Mouse (Mus musculus): ENCODE results near the gene Hepacam. TPM values are rescaled to one million over a fixed set of nuclear protein-coding genes. Genes with fewer than 3 reads are reported as not detected.
A peak's percentile ranks its signal among the peaks of the same experiment; 100 is the strongest.

The Hepacam gene
- total RNA-seq, 2 experiments from 2014 or later, result 0.70 TPM; not detected in 1

GRCm38 (mm10) chr9:37430582-37430981 is 63.4 kb downstream of the Hepacam start:
- peak; percentile 84 for ATAC-seq (replicated peaks; ENCODE audit: low FRiP score, low TSS enrichment, poor library complexity, severe bottlenecking)

GRCm38 (mm10) chr9:37432026-37432666 is 65.0 kb downstream of the Hepacam start:
- peak; percentile 65 for ATAC-seq (replicated peaks; ENCODE audit: low FRiP score, low TSS enrichment, poor library complexity, severe bottlenecking)

GRCm38 (mm10) chr9:37432720-37433421 is 65.7 kb downstream of the Hepacam start, which contains the start of gene Robo3:
TSS of gene Robo3 (minus strand) at chr9:37433246.
- no peak for ATAC-seq (replicated peaks; ENCODE audit: low FRiP score, low TSS enrichment, poor library complexity, severe bottlenecking)

GRCm38 (mm10) chr9:37433823-37434560 is 66.8 kb downstream of the Hepacam start:
- no peak; the same call in 1 of the 2 replicates for ATAC-seq (replicated peaks; ENCODE audit: low FRiP score, low TSS enrichment, poor library complexity, severe bottlenecking)

- no peak for ATAC-seq (replicated peaks; ENCODE audit: low FRiP score, low TSS enrichment, poor library complexity, severe bottlenecking)
Observed at GRCm38 (mm10) chr9:37434932-37435331, 67.8 kb downstream of the Hepacam start.

- no peak for ATAC-seq (replicated peaks; ENCODE audit: low FRiP score, low TSS enrichment, poor library complexity, severe bottlenecking)
Observed at GRCm38 (mm10) chr9:37435616-37436015, 68.5 kb downstream of the Hepacam start.

Other genes with a start within 250 kb of the Hepacam start
- not detected in 2 replicates for gene Pknox2, start 219.9 kb upstream of the Hepacam start, total RNA-seq (2014; fragmentation: Nextera tagmentation)
- gene Pknox2, start 219.9 kb upstream of the Hepacam start, total RNA-seq (2017), result not detected in 2 replicates
- gene Tmem218, start 159.1 kb upstream of the Hepacam start, total RNA-seq (2014; fragmentation: Nextera tagmentation), result 3.4 and 4.7 TPM in 2 replicates
- gene Tmem218, start 159.1 kb upstream of the Hepacam start, total RNA-seq (2017), result 2.8 and 3.3 TPM in 2 replicates
- 1.3 TPM in 1 of 2 replicates, not detected in the other for gene Slc37a2, start 111.6 kb upstream of the Hepacam start, total RNA-seq (2014; fragmentation: Nextera tagmentation)
- gene Slc37a2, start 111.6 kb upstream of the Hepacam start, total RNA-seq (2017), result 0.11 and 0.23 TPM in 2 replicates
- 22.3 and 24.5 TPM in 2 replicates for gene Ccdc15, start 18.9 kb upstream of the Hepacam start, total RNA-seq (2014; fragmentation: Nextera tagmentation)
- 12.8 and 23.2 TPM in 2 replicates for gene Ccdc15, start 18.9 kb upstream of the Hepacam start, total RNA-seq (2017)
- 0.33 TPM in 1 of 2 replicates, not detected in the other for gene Robo4, start 34.5 kb downstream of the Hepacam start, total RNA-seq (2014; fragmentation: Nextera tagmentation)
- gene Robo4, start 34.5 kb downstream of the Hepacam start, total RNA-seq (2017), result 0.61 TPM in 1 of 2 replicates, not detected in the other
- 3.6 and 4.1 TPM in 2 replicates for gene Robo3, start 65.9 kb downstream of the Hepacam start, total RNA-seq (2014; fragmentation: Nextera tagmentation)
- gene Robo3, start 65.9 kb downstream of the Hepacam start, total RNA-seq (2017), result 1.1 and 1.3 TPM in 2 replicates
- gene Msantd2, start 122.0 kb downstream of the Hepacam start, total RNA-seq (2014; fragmentation: Nextera tagmentation), result 15.0 and 36.3 TPM in 2 replicates
- 17.1 and 21.6 TPM in 2 replicates for gene Msantd2, start 122.0 kb downstream of the Hepacam start, total RNA-seq (2017)
- 0.45 TPM in 1 of 2 replicates, not detected in the other for gene Esam, start 160.7 kb downstream of the Hepacam start, total RNA-seq (2014; fragmentation: Nextera tagmentation)
- 2.1 and 4.5 TPM in 2 replicates for gene Esam, start 160.7 kb downstream of the Hepacam start, total RNA-seq (2017)
- not detected in 2 replicates for gene Vsig2, start 171.9 kb downstream of the Hepacam start, total RNA-seq (2014; fragmentation: Nextera tagmentation)
- gene Vsig2, start 171.9 kb downstream of the Hepacam start, total RNA-seq (2017), result not detected in 2 replicates
- 16.8 and 21.8 TPM in 2 replicates for gene Nrgn, start 185.6 kb downstream of the Hepacam start, total RNA-seq (2014; fragmentation: Nextera tagmentation)
- gene Nrgn, start 185.6 kb downstream of the Hepacam start, total RNA-seq (2017), result 7.1 and 8.3 TPM in 2 replicates
- 15.3 and 16.8 TPM in 2 replicates for gene Siae, start 188.3 kb downstream of the Hepacam start, total RNA-seq (2014; fragmentation: Nextera tagmentation)
- gene Siae, start 188.3 kb downstream of the Hepacam start, total RNA-seq (2017), result 9.6 and 11.3 TPM in 2 replicates
- gene Spa17, start 246.4 kb downstream of the Hepacam start, total RNA-seq (2014; fragmentation: Nextera tagmentation), result 3.5 and 9.8 TPM in 2 replicates
- 6.2 TPM in 1 of 2 replicates, not detected in the other for gene Spa17, start 246.4 kb downstream of the Hepacam start, total RNA-seq (2017)